Mouse (Mus musculus) c-Kit-positive CD71-negative TER-119-negative erythroid progenitor cells, embryonic 14.5 days (primary cell): ENCODE measurements around the gene Fam71a.

Experiments used
- DNase-seq: peaks from one replicate; pipeline ENCODE4 v3.0.0-alpha.2; 2013; ENCODE audit warnings: low read depth

Gene Fam71a

DNA sequence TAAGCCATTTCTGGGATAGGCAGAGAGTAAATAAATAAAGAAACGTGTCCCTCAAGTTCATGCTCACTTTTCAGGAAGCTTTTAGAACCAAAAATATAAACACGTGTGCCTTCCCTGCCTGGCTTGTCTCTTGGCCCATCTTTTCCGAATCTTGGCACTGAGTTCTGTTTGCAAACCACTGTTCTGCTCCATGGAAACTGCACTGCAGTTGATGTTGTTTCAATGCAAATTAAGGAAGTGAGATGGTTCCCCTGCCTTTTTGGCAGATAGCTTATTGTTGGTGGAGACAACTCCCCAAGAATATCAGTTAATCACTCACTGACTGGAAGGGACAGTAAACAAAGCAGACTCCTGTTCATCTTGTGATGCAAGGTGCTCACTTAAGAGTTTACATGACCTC, 41.9 kb downstream of the Fam71a start:
- no peak for DNase-seq

DNA sequence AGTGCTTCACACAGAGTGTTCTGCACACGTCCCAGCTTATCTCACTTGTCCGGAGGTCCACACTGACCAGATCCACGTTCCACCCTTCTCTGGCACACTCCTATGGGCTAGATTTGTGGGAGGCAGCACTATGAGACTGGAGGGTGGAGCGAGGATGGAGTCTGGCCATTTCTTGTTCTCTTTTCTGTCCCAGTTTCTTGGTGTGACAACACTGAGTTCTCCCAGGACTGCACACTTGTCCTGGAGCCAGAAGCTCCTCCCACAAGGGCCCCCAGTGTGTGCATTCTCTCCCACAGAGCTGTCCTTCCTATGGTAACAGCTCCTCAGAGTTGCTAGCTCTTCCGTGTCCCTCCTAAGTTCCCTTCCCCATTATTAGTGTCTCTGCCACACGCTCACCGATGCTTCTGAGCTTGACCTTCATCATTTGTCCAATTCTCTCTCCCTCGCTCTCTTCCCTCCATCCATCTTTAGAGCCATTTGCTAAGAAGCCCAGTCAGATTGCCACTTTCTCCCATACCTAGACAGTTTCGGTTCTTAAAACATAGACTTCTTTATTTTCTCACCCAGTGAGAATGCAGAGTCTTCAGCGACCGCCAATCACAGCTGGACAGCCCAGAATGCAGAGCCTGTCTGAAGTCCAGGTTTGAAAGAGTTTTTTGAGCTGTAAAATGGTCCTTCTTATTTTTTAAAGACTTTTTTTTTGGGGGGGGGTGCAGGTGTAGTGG, 48.9 kb downstream of the Fam71a start:
- no peak for DNase-seq

DNA sequence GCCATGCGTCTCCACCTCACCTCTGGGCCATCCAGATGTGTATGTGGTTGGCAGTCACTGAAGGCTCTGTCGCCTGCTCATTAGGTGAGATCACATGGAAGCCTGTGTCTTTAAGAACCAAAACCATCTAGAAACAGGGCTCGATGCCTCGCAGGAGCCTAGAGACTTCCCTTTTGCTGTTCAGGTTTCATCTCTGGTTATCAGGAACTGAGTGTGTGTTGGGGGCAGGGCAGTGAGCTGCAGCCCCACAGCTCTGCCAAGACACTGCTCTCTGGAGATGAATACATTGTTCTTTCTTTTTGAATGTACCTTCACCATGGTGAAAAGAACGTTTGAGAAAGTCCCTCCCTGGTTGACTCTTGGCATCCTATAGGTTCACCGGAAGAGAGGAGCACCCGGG, 49.7 kb downstream of the Fam71a start:
- DNase-seq = no peak
